Mouse (Mus musculus) gastrocnemius, postnatal 36 days (tissue): Measurements from ENCODE around the gene Ntrk3. TPM values are rescaled to one million over a fixed set of nuclear protein-coding genes. Genes with fewer than 3 reads are reported as not detected.

Experiments
- DNase-seq, 2 experiments: peaks; one replicate each; pipeline ENCODE4 v3.0.0; 2022
- intact Hi-C: fragments of 180-260 bp; cut with DNase I; formaldehyde crosslinking; loops from one replicate; pipeline ENCODE4 v1.15.1; 2025
- total RNA-seq, 2 experiments: library from RNA; stranded (reverse); gene quantifications; 2 replicates each; pipeline ENCODE4 v1.2.3; 2021

Ntrk3 gene
- total RNA-seq, 2 experiments from 2014 or later, result 1.3 to 1.8 TPM

GRCm38 (mm10) chr7:78722051-78722450 lies 15.8 kb downstream of the Ntrk3 start:
- intact Hi-C loops, result no loop called here
- DNase-seq, result no peak

GRCm38 (mm10) chr7:78720989-78721816 lies 16.6 kb downstream of the Ntrk3 start:
- intact Hi-C loops, result no loop called here
- no peak for DNase-seq

GRCm38 (mm10) chr7:78719795-78720460 lies 17.9 kb downstream of the Ntrk3 start:
- intact Hi-C loops, result no loop called here
- DNase-seq, result no peak

- no peak for DNase-seq
- intact Hi-C loops, result no loop called here
Measured at GRCm38 (mm10) chr7:78719117-78719516, 18.7 kb downstream of the Ntrk3 start.

- DNase-seq, result no peak
- intact Hi-C loops, result no loop called here
Measured at GRCm38 (mm10) chr7:78718191-78718609, 19.6 kb downstream of the Ntrk3 start.

- intact Hi-C loops, result no loop called here
- DNase-seq, result no peak
Measured at GRCm38 (mm10) chr7:78707708-78708107, 30.1 kb downstream of the Ntrk3 start.

GRCm38 (mm10) chr7:78707122-78707521 lies 30.7 kb downstream of the Ntrk3 start:
- DNase-seq, result no peak
- intact Hi-C loops, result no loop called here

- intact Hi-C loops, result no loop called here
- DNase-seq, result no peak
Measured at GRCm38 (mm10) chr7:78702676-78703075, 35.1 kb downstream of the Ntrk3 start.

GRCm38 (mm10) chr7:78695200-78695599 lies 42.6 kb downstream of the Ntrk3 start:
- no peak for DNase-seq
- intact Hi-C loops, result no loop called here

GRCm38 (mm10) chr7:78693148-78693547 lies 44.7 kb downstream of the Ntrk3 start:
- DNase-seq, result no peak
- intact Hi-C loops, result no loop called here

- no peak for DNase-seq
- intact Hi-C loops, result no loop called here
Measured at GRCm38 (mm10) chr7:78690956-78691355, 46.9 kb downstream of the Ntrk3 start.

- DNase-seq, result no peak
- intact Hi-C loops, result no loop called here
Measured at GRCm38 (mm10) chr7:78684943-78685342, 52.9 kb downstream of the Ntrk3 start.

GRCm38 (mm10) chr7:78680871-78681270 lies 56.9 kb downstream of the Ntrk3 start:
- intact Hi-C loops, result no loop called here
- no peak for DNase-seq

GRCm38 (mm10) chr7:78669407-78669806 lies 68.4 kb downstream of the Ntrk3 start:
- DNase-seq, result no peak
- intact Hi-C loops, result no loop called here

- no peak for DNase-seq
Measured at GRCm38 (mm10) chr7:78668916-78669315, 68.9 kb downstream of the Ntrk3 start.

GRCm38 (mm10) chr7:78668003-78668635 lies 69.7 kb downstream of the Ntrk3 start:
- no peak for DNase-seq
- intact Hi-C loops, result no loop called here

More at GRCm38 (mm10) chr7:78668916-78669315, 68.9 kb downstream of the Ntrk3 start:
- intact Hi-C loops, result no loop called here

- DNase-seq, result no peak
- intact Hi-C loops, result no loop called here
Measured at GRCm38 (mm10) chr7:78660832-78661231, 77.0 kb downstream of the Ntrk3 start.

GRCm38 (mm10) chr7:78659846-78660245 lies 78.0 kb downstream of the Ntrk3 start:
- no peak for DNase-seq
- intact Hi-C loops, result no loop called here

GRCm38 (mm10) chr7:78658026-78658425 lies 79.8 kb downstream of the Ntrk3 start:
- intact Hi-C loops, result no loop called here
- peak in 1 of 2 experiments; percentile 20 for DNase-seq

GRCm38 (mm10) chr7:78656181-78656580 lies 81.6 kb downstream of the Ntrk3 start:
- DNase-seq, result no peak
- intact Hi-C loops, result no loop called here

GRCm38 (mm10) chr7:78653686-78654085 lies 84.1 kb downstream of the Ntrk3 start:
- intact Hi-C loops, result no loop called here
- no peak for DNase-seq
